Mouse (Mus musculus) right cerebral cortex, postnatal 36 days (tissue): ENCODE measurements around the gene Csrp3.

Experiments
- DNase-seq, 2 experiments: peaks; one replicate each; pipeline ENCODE4 v3.0.0; 2022; ENCODE audit warnings: low spot score in 2 of 2, mixed read lengths in 1 of 2

The Csrp3 gene

DNA sequence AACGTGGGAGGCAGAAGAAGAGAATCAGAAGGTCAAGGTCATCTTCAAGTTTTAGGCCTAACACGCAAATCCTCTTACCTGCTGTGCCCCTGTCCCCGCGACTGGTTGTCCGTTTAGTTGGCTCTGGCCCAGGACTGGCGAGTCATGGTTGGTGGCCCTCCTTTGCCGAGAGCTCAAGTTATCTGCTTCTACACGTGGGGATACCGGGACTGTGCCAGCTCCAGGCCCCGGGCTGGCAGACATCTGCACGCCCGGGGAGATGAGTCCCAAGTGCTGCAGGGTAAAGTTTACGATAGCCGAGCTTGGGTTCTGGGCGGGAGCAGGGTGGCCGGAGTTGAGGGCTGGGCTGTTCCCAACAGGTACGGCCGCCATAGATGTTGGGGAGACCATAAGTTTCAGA is 19.7 kb upstream of the Csrp3 start:
- DNase-seq = no peak

DNA sequence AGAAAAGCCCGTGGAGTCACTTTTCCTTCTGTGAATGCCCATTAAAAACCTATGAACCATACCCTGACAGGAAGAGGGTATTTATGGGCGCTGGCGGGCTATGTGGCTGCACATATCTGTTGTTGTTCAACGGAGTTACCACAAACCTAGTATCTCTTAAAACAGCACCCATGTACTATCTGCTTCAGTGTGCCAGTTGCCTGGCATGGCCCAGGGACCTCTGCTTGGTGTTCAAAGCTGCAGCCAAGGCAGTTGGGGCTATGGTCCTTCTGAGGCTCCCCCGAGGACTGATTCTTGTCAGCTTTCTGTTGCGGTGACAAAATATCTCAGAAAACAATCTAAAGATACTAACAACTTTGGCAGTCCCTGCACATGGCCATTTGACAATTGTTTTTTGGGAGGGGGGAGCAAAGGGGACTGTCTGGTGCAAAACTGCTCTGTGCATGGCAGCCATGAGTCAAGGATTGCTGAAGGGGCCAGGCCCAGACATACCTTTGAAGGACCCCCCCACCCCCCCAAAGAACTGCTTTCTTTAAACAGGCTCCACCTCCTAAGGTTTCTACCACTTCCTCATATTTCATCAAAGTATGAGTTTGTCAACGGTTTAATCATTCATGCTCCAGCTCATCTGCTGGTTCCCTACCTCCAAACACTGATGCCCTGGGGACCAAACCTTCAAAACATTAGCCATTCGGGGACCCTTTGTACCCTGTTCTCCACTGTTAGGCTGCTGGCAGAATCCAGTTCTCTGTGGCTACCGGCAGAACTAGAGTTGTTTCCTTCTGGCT is 17.0 kb upstream of the Csrp3 start:
- DNase-seq = no peak

DNA sequence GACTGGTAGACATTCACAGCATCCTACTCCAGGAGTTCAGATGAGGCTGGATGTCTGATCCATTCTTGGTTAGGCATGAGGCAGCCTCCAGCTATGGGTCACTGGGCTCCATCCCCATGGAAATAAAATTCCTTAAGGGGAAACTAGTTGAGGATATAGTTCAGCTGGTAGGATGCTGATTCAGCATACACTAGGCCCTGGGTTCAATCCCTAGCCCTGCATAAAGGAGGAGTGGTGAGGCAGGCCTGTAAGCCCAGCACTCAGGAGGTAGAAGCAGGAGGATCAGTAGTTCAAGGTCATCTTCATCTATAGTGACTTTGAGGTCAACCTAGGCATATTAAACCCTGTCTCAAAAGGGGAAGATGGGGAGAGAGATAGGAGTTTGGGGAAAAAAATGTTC is 16.4 kb upstream of the Csrp3 start:
- DNase-seq = no peak

DNA sequence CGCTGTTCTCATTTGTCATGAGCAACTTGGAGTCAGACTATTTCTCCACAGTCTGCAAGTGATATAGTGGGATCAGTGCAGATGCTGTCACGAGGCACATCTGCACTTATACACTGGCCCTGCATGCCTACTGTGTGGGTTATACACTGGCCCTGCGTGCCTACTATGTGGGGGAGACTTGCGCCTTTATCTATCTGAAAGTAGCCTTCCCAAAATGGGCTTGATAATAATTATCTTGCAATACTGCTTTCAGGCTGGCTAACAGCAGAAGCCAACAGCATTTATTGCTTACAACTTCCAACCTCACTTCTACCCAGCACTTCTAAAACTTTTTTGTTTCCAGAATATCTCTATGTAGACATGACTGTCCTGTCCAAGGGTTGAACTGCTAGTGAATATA is 14.0 kb upstream of the Csrp3 start:
- no peak for DNase-seq

DNA sequence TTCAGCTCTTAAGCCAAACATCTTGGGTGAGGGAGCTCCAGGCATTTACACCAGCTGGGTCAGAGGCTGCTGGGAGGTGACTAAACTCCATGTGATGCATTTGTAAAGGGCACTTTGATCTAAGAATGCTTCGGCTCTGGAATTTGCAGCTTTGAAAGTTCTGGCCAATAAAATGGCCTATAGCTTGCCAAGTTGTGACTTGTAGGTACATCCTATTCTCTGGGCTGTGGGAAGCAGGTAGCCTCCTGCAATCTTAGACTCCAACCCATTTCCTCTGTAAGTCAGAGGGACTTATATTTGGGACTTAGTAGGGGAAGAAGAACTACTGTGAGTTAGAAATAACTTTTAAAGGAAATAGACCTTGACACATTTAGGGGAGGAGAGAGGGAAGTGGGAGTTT is 13.1 kb upstream of the Csrp3 start:
- no peak for DNase-seq

DNA sequence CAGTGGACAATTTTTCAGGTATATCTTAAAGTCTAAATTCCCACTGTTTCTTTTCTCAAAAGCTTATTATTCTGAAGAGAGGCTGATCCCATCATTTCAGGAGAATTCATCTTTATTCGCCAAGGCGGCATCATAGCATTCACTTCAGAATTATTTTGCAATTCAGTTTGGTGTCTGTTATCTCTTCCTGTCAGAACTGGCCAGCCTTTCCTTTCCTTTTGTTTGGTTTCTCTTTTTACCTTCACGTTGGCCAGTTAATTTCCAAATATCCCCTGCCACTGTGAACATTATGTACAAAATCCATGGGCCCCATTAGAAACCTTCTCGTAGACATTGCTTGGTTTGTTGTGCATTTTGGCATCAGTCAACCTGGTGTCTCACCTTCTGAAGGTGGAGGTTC is 11.5 kb upstream of the Csrp3 start:
- no peak for DNase-seq

DNA sequence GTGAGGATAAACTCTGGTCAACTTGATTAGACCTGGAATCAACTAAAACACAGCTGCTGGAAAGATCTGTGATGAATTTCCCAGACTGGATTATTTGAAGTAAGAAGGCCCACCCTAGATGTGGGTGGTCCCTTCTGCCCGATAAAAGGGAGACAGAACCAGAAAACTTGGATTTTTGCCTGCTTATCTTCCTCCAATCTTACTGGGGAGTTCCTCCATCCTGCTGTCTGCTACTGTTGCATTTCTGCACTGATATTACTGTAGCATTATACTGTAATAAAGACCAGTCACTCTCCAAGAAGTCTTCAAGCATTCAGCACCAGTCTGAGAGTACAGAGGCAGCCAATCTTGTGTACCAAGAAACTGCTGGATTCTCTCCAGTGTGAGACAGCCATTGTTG is 10.4 kb upstream of the Csrp3 start:
- no peak for DNase-seq

DNA sequence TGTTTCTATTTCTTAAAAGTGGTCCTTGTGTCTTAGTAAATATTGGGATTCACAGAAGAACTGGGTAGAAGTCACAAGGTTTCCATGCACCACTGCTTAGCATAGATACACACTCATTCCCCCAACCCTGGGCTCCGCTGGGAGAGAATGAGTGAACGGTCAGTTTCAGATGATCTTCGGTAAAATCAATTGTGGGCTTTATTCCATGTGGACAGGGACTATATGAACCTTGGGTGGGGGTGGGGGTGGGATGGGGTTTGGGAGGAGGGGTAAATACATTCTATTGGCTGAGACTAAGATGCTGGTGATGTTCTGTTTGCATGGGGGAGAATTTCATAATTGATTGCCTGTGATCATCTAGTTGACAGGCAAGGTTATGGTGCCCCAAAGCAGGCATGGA is 7.6 kb upstream of the Csrp3 start:
- DNase-seq = no peak

DNA sequence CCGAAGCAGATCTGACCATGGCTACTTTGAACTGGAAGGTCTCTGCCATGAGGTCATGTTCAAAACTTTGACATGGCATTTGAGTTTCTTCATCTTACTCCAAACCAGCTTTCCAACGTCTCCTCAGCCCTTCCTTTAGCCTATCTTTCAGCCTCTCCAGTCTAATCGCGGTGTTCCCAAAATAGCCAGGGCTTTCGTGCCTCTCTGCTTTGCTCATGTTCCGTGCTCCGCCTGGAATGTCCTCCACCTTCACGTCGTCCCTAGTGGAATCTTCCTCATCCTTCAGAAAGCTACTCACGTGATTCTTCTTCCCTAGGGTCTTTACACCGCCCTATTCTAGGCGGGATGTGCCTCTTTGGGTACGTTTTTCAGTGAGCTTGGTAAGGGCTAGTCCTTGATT is 5.7 kb upstream of the Csrp3 start:
- DNase-seq = no peak

DNA sequence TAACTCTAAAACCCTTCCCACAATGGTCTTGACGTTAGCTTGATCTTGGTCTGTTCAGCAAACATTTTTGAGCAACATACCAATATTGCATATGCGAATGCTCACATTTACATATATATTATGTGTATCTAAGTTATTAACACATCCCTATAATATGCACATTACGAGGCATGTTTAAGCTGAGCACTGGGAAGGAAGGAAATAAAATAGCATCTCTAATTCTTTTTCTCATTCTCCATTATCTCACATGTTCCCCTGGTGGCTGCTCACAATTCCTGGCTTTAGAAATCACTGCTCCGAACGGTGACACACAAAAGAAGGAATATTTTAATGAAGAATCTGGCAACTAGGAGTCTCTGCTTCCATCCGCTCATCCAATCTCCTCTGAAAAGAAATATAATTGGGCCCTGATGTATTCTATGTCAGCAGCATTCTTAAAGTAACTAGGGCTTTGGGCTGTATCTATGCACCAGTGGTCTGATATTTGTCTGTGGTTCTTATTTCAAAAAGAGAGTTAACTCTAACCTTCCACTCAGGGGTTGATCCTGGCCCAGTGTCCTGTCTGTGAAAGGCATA is 3.8 kb upstream of the Csrp3 start:
- no peak for DNase-seq

DNA sequence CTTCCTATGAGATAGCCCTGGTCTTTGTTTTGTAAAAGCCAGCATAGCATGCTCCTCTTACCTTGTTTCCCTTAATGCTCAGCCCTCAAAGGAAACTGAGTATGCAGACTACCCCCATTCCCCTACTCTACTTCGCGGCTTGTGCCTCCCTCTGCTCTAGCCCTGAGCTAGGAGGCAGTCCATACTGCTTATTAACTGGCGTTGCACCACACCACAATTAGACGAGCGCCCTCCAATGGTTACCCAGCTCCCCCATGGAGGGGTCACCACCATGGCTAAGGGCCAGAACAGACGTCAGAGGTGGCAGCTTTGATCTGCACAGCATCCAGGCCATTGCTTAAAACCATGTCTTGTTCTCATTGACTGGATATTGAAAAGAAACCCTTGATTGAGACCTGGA is 1.1 kb downstream of the Csrp3 start:
- DNase-seq = no peak

DNA sequence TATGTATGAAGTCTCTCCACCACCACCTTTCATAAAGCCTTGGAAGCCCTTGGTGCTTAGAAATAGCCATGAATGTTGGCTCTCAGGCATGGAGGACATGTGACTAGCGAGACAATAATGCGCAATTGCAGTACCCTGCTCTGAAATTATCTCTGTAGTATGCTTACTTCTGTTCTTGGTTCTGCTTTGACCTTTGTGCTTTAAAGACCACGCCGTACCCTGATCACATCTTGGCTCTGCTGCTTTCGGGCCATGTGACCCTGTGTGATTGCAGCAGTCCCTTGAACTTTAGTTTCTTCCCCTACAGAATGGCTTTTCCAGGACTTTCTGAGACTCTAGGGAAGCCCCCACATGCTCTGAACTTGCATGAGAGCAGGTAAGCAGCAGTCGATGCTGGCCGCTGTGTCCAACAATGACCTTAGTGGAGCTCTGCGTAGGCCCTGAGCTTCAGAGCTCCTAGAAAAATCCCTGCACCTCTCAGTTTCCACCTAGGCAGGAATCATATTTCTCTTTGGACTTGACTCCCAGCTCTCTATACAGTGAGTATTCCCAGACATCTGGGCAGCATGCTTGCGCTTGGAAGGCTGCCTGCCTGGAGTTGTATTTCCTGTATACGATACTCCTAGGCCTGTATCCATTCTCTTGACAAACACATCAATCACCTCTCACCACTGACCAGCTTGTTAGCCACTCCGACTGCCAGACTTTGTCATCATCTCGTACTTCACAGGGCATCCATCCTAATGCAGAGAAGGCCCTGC is 2.4 kb downstream of the Csrp3 start:
- no peak for DNase-seq

DNA sequence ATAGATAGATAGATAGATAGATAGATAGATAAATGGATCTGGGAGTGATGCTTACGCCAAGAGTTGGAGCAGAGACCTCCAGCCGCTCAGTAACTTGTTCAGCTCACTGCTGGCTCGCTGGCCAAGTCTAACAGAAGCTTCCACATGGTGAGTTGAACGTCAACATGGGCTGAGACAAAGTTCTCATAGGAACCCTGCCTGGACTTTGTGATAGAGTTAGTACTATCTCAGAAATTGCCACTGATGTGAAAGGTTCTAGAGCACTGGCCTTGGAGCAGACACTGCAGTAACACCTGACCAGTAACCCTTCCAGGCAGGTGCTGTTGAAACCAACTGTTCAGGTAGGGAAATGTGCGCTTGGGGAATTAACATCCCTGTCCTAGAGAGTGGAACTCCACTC is 4.3 kb downstream of the Csrp3 start:
- no peak for DNase-seq

DNA sequence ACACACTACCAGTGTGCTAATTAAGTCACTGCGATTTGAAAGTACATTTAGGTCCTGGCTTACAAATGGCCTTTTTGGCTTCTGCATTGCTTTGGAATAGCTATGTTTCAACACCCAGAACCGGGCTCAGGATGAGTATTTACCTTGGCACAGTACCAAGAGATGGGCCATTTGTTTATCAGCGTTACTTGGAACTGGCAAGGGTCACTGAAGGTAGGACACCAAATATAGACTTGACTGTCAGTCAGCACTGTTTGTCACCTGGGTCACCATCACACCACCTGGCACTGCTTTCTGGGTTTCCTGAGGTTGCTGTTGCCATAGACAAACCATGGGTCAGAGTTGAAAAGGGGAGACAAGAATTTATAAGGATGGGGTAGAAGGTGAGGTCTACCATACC is 5.5 kb downstream of the Csrp3 start:
- no peak for DNase-seq

DNA sequence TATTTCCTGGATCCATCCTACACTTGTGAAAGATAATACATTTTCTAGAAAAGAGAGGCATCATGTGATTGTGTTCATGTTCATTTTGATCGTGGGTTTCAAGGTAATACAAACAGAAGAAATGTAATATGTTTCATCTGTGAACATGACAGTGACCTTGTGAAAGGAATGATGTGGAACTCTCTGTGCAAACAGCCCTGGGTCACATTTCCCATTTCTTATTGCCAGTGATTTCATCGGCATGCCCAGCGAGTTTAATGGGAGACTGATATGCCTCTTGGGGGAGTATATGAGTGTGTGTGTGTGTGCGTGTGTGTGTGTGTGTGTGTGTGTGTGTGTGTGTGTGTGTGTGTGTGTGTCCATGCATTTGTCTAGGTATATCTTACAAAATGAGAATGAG is 6.3 kb downstream of the Csrp3 start:
- no peak for DNase-seq

DNA sequence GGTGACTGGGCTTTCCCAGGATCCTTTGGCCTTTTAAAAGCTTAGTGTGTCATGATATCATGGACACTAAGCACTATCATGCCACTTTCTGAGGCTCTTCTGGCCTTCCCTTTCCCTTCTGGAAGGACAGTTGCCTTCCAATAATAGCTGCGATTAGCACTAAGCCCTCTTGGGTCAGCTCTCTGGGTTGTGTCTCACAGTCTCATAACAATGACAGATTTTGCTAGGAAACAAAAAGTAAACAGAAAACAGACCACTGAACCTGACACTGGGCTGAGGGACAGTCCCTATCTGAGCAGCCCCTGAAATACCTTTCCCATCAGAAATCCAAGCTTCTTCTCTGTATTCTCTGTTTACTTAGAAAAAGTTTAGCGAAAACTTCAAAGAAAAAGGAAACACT is 7.3 kb downstream of the Csrp3 start:
- DNase-seq = no peak

DNA sequence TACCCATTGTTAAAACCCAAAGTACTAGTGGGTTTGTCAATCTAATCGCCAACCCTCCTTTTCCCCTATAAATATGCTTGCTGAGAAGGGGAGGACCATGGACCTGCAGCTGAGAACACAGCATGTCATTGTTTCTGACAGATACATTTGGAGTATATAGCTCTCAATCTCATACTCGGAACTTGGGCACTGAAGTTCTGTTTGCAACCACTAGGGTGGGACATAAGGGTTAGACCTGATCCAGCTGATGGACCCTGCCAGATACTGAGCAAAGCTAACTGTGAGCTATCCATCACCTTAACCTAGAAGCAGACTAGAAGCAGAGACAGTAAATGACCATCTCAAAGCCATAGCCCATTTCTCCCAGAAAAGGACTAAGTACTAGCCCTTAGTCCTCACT is 9.4 kb downstream of the Csrp3 start:
- no peak for DNase-seq

DNA sequence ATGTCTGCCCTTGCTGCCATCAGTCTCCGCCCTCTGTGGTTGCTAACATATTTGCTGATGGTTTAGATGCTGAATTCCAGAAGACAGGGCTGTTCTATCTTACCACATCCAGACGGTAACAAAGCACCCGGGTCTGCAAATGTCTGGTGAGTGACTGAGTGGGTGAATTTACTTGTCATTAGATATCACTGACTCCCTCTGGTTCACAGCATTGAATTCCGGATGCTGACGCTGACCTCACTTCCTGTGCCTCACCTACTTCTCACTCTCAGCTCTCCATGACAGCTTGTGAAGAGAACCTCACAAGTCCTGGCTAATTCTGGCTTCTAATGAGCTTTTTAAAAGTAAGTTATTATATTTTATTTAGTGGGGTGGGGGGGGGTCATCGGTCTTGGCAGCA is 10.9 kb downstream of the Csrp3 start:
- no peak for DNase-seq

DNA sequence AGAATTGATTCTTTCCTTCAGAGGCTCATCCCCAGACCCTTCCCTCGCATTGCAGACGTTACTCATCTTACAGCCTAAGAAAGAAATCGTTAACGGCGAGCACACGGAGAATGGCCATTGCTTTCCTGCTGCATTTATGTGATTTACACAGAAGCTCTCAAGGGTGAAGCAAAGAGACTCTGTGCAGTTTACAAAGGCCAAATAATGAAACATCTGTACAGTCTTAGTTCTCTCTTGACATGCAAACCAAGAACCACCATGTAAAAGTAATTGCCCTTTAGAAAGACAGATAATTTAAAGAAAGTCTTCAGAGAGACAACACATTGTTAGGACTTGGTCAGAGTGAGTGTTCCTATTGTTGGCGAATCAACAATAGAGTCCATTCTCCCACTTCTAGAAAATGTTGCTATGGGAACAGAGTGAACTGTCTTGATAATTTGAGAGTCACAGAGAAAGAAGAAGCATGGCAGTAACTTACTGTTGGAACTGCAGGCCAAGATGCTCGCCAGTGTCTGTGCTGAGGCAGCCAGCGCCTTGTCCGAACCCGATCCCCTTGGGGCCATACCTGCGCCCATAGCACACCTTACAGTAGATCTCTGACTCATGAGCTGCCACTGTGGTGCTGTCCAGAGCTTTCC is 12.7 kb downstream of the Csrp3 start:
- DNase-seq = no peak

DNA sequence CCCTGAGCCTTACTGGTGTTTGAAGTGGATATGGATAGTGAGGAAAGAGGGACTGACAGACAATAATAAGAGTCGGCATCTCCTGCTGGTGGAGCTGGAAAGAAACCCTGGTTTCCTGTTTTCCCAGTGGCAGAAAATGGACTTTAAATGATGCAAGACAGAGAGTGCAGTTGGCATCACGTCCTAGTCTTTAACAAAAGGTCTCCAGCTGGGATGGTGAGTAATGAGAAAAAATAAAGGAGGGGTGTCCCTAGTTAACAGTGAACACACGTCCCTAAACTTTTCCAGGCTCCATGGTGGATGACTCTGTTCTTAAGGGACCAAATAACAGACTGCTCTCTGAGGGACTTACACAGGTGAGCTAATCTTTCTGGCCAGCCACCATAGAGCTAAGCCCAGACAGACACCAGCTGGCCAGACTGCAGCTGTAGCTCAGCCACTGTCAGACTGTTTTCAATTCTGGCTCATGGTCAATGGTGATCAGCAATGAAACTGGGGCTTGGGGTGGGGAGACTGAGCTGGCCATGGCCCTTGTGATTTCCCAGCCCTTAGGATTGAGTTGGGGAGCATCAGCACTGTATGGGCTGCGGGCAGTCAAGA is 13.4 kb downstream of the Csrp3 start:
- DNase-seq = no peak

DNA sequence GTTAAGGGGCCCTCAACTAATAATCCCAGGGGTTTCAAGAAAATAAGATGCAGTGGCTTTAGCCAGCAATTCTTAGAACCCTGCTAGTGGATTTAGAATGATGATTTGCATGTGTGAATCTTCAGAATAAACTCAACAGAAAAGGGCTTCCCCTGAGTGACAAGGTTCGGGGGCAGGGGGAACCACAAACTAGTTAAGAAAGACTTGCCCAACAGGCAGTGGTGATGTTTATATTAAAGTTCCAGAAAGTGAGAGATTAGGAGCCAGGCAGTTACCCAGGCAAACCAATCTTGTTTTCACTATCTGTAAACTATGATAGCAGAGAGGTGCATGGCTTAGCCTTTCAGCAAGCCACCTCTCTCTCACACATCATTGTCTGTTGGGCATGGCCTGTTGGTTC is 15.1 kb downstream of the Csrp3 start:
- no peak for DNase-seq

DNA sequence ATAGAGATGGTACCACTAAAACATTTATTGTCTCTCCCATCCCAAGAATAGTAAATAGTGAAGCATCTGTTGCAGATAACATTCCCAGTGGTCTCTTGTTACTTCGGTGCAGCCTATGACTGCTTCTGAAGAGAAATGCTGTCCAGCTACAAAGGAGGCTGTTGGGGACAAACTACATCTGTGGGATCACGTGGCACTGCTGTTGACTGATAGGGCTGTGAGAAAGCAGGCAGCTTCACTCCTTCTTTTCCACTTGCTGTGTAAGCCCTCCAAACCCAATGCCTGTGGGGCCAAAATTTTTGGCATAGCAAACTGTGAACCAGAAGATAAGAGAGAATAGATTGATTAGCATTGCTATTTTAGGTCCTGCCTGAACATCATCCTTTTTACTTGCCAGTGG is 17.4 kb downstream of the Csrp3 start:
- no peak for DNase-seq
